In genomic region chr3:66400791-66401568, GRCm38 (mm10) we compare ENCODE assay signal across 11 mouse cellular contexts.
DNase-seq lines count a peak whose midpoint lies in the region; ATAC-seq lines count a peak whose summit lies in the region.
"Had no signal": no experiment of that assay in that cellular context is flagged by ENCODE, and none has a peak within 500 bp of the region (broad histone marks: within the 10 kb centered on the region; RNA-seq: fewer than 3 reads in every experiment).

No protein-coding gene starts in this region.

- no peak overlapping the region for H3K4me2 ChIP-seq in heart, embryonic 12.5 days
- 0 out of 2 replicates have a peak overlapping the region, but pooled peaks have one; percentile 16 for H3K4me2 ChIP-seq in neural tube, embryonic 13.5 days

- intact Hi-C loops in heart, postnatal 10 days (cut with DNase I): no loop called here

- DNase-seq in heart, postnatal 10 days: peak; percentile 3 to 4
- DNase-seq in lung, postnatal 10 days: peak; percentile 27
- DNase-seq in lung, postnatal 36 days: no peak
- DNase-seq in retina, postnatal 1 day: no peak
- no peak for DNase-seq in cerebellum, adult 9-10 months
- DNase-seq: heart, postnatal 36 days; thymus, postnatal 25 days had no signal

- WGBS in heart, embryonic 12.5 days: 55% methylated on average over 16 of the region's 16 CpGs
- 30% methylated on average over 16 of the region's 16 CpGs for WGBS in neural tube, embryonic 13.5 days

- H3K4me1 ChIP-seq in heart, embryonic 12.5 days (replicated peaks): no peaks in the 10 kb centered on the region
- H3K4me1 ChIP-seq in neural tube, embryonic 13.5 days (replicated peaks): peaks cover 12% of the 10 kb centered on the region

- H3K36me3 ChIP-seq in heart, embryonic 12.5 days: no peaks in the 10 kb centered on the region
- no peaks in the 10 kb centered on the region for H3K36me3 ChIP-seq in neural tube, embryonic 13.5 days
- H3K36me3 ChIP-seq: forebrain, embryonic 10.5 days had no signal

- no peak for ATAC-seq in heart, embryonic 12.5 days (ENCODE audit: insufficient number of reproducible peaks, low FRiP score)
- ATAC-seq in hematopoietic stem cell, adult 5-6 weeks (replicated peaks in 1 of 2; ENCODE audit: insufficient read depth in 1 of 2, low FRiP score in 2 of 2, low TSS enrichment in 1 of 2, low read depth in 1 of 2, poor library complexity in 2 of 2, severe bottlenecking in 2 of 2): peak; percentile 91 to 92
- ATAC-seq in neural tube, embryonic 13.5 days (ENCODE audit: low read depth): peak; percentile 60; the same call in 1 of the 2 replicates

- H3K4me3 ChIP-seq in heart, embryonic 12.5 days: no peak overlapping the region
- no peak overlapping the region for H3K4me3 ChIP-seq in neural tube, embryonic 13.5 days
- H3K4me3 ChIP-seq: forebrain, embryonic 10.5 days had no signal

- no peaks in the 10 kb centered on the region for H3K27me3 ChIP-seq in heart, embryonic 12.5 days (replicated peaks)
- H3K27me3 ChIP-seq in neural tube, embryonic 13.5 days: no peaks in the 10 kb centered on the region

- no peak overlapping the region for H3K27ac ChIP-seq in heart, embryonic 12.5 days (ENCODE audit: poor library complexity, severe bottlenecking)
- H3K27ac ChIP-seq in neural tube, embryonic 13.5 days (replicated peaks): no peak overlapping the region
- H3K27ac ChIP-seq: forebrain, embryonic 10.5 days had no signal

- no peak overlapping the region for H3K9ac ChIP-seq in heart, embryonic 12.5 days
- H3K9ac ChIP-seq in neural tube, embryonic 13.5 days: no peak overlapping the region

- no peaks in the 10 kb centered on the region for H3K9me3 ChIP-seq in heart, embryonic 12.5 days (replicated peaks)
- no peaks in the 10 kb centered on the region for H3K9me3 ChIP-seq in neural tube, embryonic 13.5 days
- H3K9me3 ChIP-seq: forebrain, embryonic 10.5 days had no signal

Comparison
In these comparisons a context has a peak if more than half of its experiments do, and no peak if none do; other contexts are left out.
1. DNase-seq: peak in heart, postnatal 10 days (2 of 2) and lung, postnatal 10 days (single experiment); none in lung, postnatal 36 days (single experiment), retina, postnatal 1 day (single experiment) and cerebellum, adult 9-10 months (single experiment).